Comparison of ENCODE assay signal across 21 mouse cellular contexts in genomic region chr1:61160505-61160904, GRCm38 (mm10).
DNase-seq lines count a peak whose midpoint lies in the region; ATAC-seq and TF ChIP-seq lines count a peak whose summit lies in the region.
"Had no signal": no experiment of that assay in that cellular context is flagged by ENCODE, and none has a peak within 500 bp of the region (broad histone marks: within the 10 kb centered on the region; RNA-seq: fewer than 3 reads in every experiment).

No protein-coding gene starts in this region.

- peak; percentile 18 for DNase-seq in heart, adult 11 months
- DNase-seq in heart, adult 8-10 months (ENCODE audit: low spot score): no peak
- peak; percentile 71 for DNase-seq in CH12.LX (ENCODE audit: extremely low read depth)
- no peak for DNase-seq in B cell, adult 2 months
- no peak for DNase-seq in embryo, embryonic 11 days
- DNase-seq: adrenal gland, adult 2 months; adrenal gland, adult 8-10 months; adrenal gland, postnatal 10 days; adrenal gland, postnatal 14 days; adrenal gland, postnatal 25 days; adrenal gland, postnatal 36 days; cerebellum, adult 11 months; cerebellum, adult 11-12 months; cerebellum, adult 18-20 months; cerebellum, adult 2 months; cerebellum, adult 8-10 months had no signal

- 0 out of 2 replicates have a peak, but pooled peaks have one; percentile 47 for ATAC-seq in common myeloid progenitor, adult 5-6 weeks (replicated peaks; ENCODE audit: low read depth, poor library complexity, severe bottlenecking)
- ATAC-seq: activated CD4-positive, CD25-positive, alpha-beta regulatory T cell, adult 4 months; CD4-positive, CD25-positive, alpha-beta regulatory T cell, adult 4 months; Patski had no signal

- no peak overlapping the region for H3K4me2 ChIP-seq in CH12.LX (ENCODE audit: insufficient read depth, low read depth, poor library complexity, severe bottlenecking)

- TF ChIP-seq EP300 in CH12.LX (IDR thresholded peaks at IDR 0.05; ENCODE audit: low read length): peak; percentile 31; the same call in 1 of the 2 replicates

- TF ChIP-seq RAD21 in CH12.LX (IDR thresholded peaks at IDR 0.05; ENCODE audit: low read depth, low read length): no peak

- peaks cover 0 to 14% of the 10 kb centered on the region in 2 experiments; a peak in 2 of 4 replicates for H3K4me1 ChIP-seq in CH12.LX (ENCODE audit: control insufficient read depth in 1 of 2, insufficient read depth in 2 of 2)

- H3K79me2 ChIP-seq in CH12.LX (replicated peaks; ENCODE audit: control insufficient read depth, extremely low read depth, insufficient read depth, poor library complexity, severe bottlenecking): no peaks in the 10 kb centered on the region

- H3K4me3 ChIP-seq in CH12.LX (replicated peaks in 1 of 3; ENCODE audit: low read depth in 2 of 3, low read length in 2 of 3, poor library complexity in 1 of 3): no peak overlapping the region

- H3K9me3 ChIP-seq in CH12.LX (replicated peaks; ENCODE audit: low read length): no peaks in the 10 kb centered on the region
- H3K9me3 ChIP-seq: G1E had no signal

- TF ChIP-seq CTCF in CH12.LX (conservative IDR thresholded peaks at IDR 0.05 in 1 of 2, IDR thresholded peaks at IDR 0.05 in 1 of 2; ENCODE audit: low read depth in 2 of 2, low read length in 2 of 2): no peak

- no peaks in the 10 kb centered on the region for H3K36me3 ChIP-seq in CH12.LX (replicated peaks in 1 of 2; ENCODE audit: control insufficient read depth in 1 of 2, insufficient read depth in 1 of 2, low read length in 1 of 2)
- H3K36me3 ChIP-seq: G1E had no signal

- no peak overlapping the region for H3K9ac ChIP-seq in CH12.LX (ENCODE audit: insufficient read depth, low read depth)

- no peak for TF ChIP-seq POLR2A in CH12.LX (IDR thresholded peaks at IDR 0.05; ENCODE audit: low read depth, low read length)

- no peaks in the 10 kb centered on the region for H3K27me3 ChIP-seq in CH12.LX (replicated peaks)

- in situ Hi-C loops in CH12.LX (cut with MboI; ENCODE audit: low pct_ligation_motif_present, low pct_unique_long_range_greater_than_20kb, low sequenced_read_pairs): no loop called here

- no peak overlapping the region for H3K27ac ChIP-seq in CH12.LX (ENCODE audit: insufficient read depth, low read depth)

- dilution Hi-C loops in CH12.LX (cut with MboI; ENCODE audit: extremely low pct_ligation_motif_present, extremely low pct_unique_long_range_greater_than_20kb, low sequenced_read_pairs): no loop called here

TF ChIP-seq in CH12.LX, 34 proteins besides CTCF, POLR2A, EP300 and RAD21:
- no peak for TF ChIP-seq TCF12 (IDR thresholded peaks at IDR 0.05; ENCODE audit: low read depth, low read length)
- no peak for TF ChIP-seq UBTF (IDR thresholded peaks at IDR 0.05; ENCODE audit: low read depth, low read length)
- no peak for TF ChIP-seq SIN3A (IDR thresholded peaks at IDR 0.05; ENCODE audit: low read length)
- no peak for TF ChIP-seq NRF1 (IDR thresholded peaks at IDR 0.05; ENCODE audit: low read depth, low read length)
- TF ChIP-seq NELFE (IDR thresholded peaks at IDR 0.05; ENCODE audit: low read depth, low read length): no peak
- no peak for TF ChIP-seq MAFK (IDR thresholded peaks at IDR 0.05; ENCODE audit: insufficient replicate concordance, low read length)
- TF ChIP-seq JUN (IDR thresholded peaks at IDR 0.05; ENCODE audit: insufficient read depth, low read depth, low read length): no peak
- peak; percentile 50 for TF ChIP-seq BHLHE40 (IDR thresholded peaks at IDR 0.05; ENCODE audit: low read depth, low read length)
- TF ChIP-seq MYC (IDR thresholded peaks at IDR 0.05; ENCODE audit: low read depth, low read length): no peak
- no peak for TF ChIP-seq USF2 (conservative IDR thresholded peaks at IDR 0.05; ENCODE audit: low read depth, low read length)
- peak; percentile 40; the same call in 1 of the 2 replicates for TF ChIP-seq IRF4 (IDR thresholded peaks at IDR 0.05; ENCODE audit: low read depth, low read length)
- no peak for TF ChIP-seq ELF1 (IDR thresholded peaks at IDR 0.05; ENCODE audit: low read depth, low read length)
- no peak for TF ChIP-seq ZNF384 (IDR thresholded peaks at IDR 0.05; ENCODE audit: low read depth, low read length)
- no peak for TF ChIP-seq USF1 (IDR thresholded peaks at IDR 0.05; ENCODE audit: low read depth, low read length)
- no peak for TF ChIP-seq SMC3 (IDR thresholded peaks at IDR 0.05; ENCODE audit: low read depth, low read length)
- no peak for TF ChIP-seq JUND (conservative IDR thresholded peaks at IDR 0.05; ENCODE audit: low read depth, low read length)
- 0 out of 2 replicates have a peak, but pooled peaks have one; percentile 33 for TF ChIP-seq MAX (IDR thresholded peaks at IDR 0.05; ENCODE audit: low read length)
- TF ChIP-seq E2F4 (IDR thresholded peaks at IDR 0.05; ENCODE audit: insufficient replicate concordance, low read depth, low read length): no peak

Comparison
In these comparisons a context has a peak if more than half of its experiments do, and no peak if none do; other contexts are left out.
1. DNase-seq: peak in heart, adult 11 months (single experiment) and CH12.LX (single experiment); none in heart, adult 8-10 months (single experiment), B cell, adult 2 months (0 of 2) and embryo, embryonic 11 days (single experiment).